Mouse (Mus musculus) stomach, postnatal 0 days (tissue): Measurements from ENCODE around the gene Tubb2a.

Experiments used
- CTCF ChIP-seq: IDR thresholded peaks from 2 replicates; pipeline ENCODE4 v1.5.1; 2016; ENCODE audit warnings: antibody characterized with exemption, low read depth, mild to moderate bottlenecking, moderate library complexity
- EP300 ChIP-seq: optimal IDR thresholded peaks from 2 replicates; pipeline ENCODE3; 2016; ENCODE audit warnings: antibody characterized with exemption

DNA sequence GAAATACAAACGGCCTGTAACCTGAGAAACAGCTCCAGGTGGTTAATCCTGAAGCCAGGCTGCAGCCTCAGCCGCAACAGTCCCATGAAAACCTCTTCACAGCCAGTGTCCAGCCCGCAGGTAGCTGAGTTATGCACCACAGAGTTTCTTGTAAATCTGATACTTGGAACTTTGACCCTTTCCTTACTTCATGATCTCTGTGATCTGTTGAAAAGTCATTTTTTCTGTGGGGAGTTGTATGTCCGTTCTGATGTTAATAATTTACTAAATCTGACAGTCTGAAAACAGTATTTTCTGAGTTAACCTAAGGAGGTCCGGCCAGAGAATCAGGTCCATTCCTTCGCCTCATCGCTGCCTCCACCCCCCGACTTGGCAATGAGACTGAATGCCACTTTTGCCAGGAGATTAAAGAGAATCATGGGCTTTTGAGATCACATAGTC, 38.9 kb downstream of the Tubb2a start:
- TF ChIP-seq CTCF (no peak), EP300 (no peak)
